Mouse (Mus musculus): ENCODE data around the gene Ripk1. TPM values are rescaled to one million over a fixed set of nuclear protein-coding genes. Genes with fewer than 3 reads are reported as not detected.

Gene Ripk1
- polyA plus RNA-seq, 1 experiment: 8.3 TPM

DNA sequence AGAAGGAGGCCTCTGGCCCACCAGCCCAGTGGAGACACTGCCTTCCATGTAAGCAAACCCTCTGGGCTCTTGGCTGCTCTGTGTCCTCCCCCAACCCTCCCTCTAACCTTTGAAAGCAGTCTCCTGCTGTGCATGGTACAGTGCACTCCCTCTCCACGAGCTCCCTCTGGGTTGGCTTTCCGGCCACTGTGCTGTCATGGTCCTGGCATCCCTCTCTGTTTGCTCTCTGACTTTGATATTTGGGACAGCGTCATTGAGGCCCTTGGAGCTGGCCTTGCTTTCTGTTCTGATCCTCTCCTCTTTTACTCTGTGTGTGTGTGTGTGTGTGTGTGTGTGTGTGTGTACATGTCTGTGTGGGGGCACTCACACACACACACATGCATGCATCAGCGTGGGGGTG, 52.2 kb downstream of the Ripk1 start:
- no peak for TF ChIP-seq GATA1 (IDR thresholded peaks at IDR 0.05; ENCODE audit: low read length)

DNA sequence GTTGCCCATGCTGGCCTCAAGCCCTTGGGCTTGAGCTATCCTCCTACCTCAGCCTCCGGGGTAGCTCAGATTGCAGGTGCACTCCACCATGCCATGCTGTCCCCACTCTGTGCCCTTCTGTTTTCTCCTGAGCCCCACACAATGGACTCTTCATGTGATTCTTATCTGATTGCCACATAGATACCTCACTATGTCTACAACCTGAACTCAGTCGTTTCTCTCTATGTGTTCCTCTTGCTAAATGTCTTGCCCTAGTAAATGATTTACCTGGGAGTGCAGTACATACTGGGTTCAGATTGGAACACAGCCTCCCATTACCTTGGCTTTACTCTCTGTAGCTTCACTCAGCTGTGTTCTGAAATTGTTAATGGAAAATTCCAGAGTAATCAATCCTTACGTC, 52.8 kb downstream of the Ripk1 start:
- no peak for TF ChIP-seq GATA1 (IDR thresholded peaks at IDR 0.05; ENCODE audit: low read length)

DNA sequence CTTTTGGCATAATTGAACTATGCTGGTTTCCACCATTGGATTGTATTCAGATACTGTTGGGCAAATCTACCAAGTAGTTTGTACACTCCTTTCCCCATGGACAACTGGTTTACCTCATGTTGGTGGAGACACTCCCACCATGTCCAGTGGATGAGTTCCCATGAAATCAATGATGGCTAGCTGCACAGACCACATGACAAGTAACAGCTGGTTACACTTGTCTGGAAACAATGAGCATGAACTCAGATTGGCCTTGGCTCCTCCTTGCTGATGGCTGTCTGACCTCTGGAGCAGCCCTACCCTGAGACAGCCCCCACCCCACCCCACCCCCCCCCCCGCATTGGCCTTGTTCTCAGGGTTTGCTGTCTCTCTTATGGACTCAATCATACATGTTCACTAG, 55.1 kb downstream of the Ripk1 start:
- no peak for TF ChIP-seq GATA1 (IDR thresholded peaks at IDR 0.05; ENCODE audit: low read length)

DNA sequence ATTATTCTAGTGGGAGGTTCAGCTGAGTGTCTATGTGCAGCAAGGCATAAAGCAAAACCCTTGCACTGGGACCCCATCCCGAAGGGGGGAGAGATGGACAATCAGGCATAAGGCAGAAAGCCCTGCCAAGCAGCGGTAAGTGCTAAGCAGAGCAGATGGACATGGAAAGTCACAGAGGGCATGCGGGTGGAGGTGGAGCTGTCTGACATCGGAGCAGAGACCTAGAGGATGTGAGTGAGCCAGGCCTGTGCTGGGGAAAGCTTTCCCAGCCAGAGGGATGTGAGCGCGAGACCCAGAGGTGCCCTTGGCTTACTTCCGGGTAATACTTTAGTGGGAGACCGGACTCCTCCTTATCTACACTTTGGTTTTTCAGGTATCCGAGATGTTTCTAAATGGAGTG, 57.9 kb downstream of the Ripk1 start:
- TF ChIP-seq GATA1 (IDR thresholded peaks at IDR 0.05; ENCODE audit: low read length): no peak

DNA sequence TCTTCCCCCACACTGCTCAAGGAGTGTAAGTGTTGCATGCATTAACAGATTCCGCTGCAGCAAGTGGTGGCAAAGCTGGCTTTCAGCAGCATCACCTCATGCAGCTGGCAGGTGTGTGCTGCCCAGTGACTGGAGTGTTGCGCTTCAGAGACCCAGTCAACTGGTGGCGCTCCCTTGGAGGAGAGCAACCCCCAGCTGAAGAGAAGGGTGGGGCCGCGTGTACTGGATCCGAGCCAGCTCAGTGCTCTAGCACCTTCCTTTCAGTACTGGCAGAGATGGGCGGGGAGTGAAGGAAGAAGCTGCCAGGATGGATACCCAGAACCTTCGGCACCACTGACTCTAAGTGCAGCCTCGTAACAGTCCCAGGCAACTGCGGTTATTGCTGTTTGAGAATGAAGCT, 60.3 kb downstream of the Ripk1 start:
- no peak for TF ChIP-seq GATA1 (IDR thresholded peaks at IDR 0.05; ENCODE audit: low read length)

DNA sequence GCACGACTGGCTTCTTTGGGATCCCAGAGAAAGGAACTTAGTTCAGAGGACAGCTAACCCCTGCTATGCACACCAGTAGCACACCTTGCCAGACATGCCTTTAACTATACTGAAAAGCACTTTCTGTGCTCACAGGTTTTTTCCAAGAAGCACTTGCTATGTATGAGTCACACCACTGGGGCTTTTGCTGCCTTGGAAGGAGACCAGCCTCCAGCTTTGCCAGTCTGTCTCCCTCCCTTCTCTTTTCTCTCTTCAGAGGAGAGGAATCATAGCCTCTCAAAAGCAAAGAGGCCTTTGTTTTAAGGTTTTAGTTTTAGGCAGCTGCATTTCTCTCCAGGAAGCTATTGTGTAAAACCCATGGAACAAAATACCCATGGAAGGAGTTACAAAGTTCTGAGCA, 64.2 kb downstream of the Ripk1 start:
- no peak for TF ChIP-seq GATA1 (IDR thresholded peaks at IDR 0.05; ENCODE audit: low read length)

DNA sequence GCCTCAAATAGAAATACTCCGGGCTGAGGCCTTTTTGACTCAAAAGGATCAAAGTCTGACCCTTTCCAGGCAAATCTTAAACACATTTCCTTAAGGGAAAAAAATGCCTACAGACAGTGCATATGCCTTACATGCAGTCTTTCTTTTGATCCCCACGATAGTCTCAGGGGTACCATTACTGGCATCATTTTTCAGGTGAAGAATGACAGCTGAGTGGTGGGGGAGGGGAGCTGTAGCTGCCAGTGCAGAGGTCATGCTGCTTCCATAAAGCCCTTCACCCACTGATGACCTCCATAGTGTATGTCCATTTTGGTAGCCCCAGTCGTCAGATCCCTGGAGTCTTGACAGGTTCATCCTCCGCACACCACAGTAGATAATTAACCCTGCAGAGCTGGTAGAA, 68.1 kb downstream of the Ripk1 start:
- TF ChIP-seq GATA1 (IDR thresholded peaks at IDR 0.05; ENCODE audit: low read length): no peak

DNA sequence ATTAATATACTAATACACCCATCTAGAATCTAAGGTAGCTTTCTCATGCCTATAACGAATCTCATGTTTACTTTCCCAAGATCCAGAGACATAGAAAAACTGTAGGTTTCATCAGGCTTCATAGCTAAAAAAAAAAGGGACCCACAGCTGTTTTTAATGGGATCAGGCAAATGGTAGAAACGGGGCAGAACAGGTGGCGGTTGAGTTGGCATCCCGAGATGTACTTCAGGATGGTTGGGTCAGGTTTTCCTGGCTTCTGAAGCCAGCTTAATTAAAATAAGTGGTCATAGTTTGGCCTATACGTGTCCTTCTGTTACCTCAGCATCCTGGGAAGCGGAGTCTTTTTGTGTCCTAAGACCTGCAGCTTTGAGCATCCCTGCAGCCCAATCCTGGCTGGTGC, 69.7 kb downstream of the Ripk1 start:
- no peak for TF ChIP-seq GATA1 (IDR thresholded peaks at IDR 0.05; ENCODE audit: low read length)

DNA sequence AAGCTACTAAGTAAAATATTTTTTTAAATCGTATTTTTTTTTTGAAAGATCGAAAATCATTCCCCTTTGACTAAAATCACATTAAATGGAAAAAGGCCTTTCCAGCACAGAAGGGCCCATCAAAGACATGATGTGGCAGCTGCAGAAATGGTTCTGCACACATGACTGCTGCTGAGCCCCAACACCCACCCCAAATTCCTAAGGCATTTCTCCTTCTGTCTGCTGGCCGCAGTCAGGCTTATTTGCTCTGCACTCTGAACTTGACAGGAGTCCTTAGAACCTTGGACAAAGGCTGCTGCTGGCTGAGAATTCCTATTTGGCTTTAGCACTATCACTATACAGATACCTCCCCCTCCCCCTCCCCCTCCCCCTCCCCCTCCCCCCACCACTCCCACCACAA, 70.7 kb downstream of the Ripk1 start:
- no peak for TF ChIP-seq GATA1 (IDR thresholded peaks at IDR 0.05; ENCODE audit: low read length)

DNA sequence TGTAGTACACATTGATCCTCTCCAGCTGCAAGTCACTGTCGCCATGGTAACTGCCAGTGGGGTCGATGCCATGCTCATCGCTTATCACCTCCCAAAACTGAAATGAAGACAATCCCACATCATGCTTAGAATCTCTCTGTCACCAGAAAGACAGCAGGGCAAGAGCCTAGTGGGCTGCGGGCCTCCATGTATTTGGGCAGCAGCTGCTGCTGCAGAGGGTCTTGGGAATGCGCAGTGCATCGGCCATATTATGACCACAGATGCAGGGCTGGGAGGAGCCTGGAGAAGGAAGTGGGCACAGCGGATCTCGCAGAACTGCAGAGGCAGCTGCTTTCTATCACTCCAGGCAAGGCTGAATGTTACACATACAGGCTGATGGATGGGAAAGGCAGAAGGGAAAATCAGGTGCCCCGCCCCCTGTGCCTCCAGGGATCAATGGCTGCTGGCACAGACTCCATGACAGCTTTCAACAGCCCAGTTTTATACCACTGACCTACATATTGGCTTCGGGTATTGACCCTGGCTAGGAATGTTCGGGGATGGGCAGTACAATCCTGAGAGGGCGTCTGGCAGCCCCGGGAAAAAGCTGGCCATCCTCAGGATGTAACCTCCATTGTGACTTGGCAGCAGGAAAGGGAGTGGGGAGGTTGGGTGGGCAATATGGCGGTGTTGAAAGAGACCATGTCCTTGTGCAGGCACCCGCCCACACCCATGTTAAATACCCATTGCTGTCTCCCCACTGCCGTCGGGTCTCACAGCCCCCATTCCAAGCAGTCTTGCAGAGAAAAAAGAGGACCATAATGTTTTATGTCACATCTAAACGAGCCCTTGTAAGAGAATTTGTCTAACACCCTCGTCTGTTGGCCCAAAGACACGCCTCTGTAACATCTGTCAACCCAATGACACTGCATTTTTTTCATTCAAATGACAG, 74.7 kb downstream of the Ripk1 start:
- TF ChIP-seq GATA1 (IDR thresholded peaks at IDR 0.05; ENCODE audit: low read length): no peak

DNA sequence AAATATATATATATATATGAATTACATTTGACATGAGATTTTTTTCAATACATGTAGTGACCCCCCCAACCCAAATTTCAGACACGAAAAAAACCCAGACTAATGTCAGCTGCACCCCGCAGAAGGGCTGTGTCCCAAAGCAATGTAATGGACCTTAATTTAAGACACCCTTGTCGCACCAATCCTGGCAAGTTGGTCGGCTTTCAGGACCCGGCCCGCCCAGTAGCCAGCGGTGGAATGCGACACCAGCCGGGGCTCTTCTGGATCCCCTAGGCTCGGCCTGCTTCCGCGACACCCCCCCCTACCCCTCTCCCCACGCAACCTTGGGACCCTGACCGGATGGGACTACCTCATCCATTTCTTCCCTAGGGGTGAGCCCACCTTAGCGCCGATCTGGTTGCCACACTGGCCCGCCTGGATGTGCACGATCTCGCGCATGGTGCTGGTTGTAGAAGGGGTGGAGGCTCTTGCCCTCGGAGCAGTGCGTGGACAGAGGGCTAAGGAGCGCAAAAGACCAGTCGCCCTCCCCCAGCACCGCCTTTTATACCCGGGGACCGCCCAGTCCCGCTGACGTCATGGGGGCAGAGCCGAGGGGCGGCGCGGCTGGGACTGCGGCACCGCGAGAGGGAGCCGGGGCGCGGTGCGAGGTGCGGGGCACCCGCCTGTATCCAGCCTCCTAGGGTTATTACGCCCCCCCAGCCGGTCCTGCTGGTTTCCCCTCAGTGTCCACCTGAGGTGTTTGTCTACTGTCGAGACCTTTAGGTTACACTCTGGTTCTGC, 75.5 kb downstream of the Ripk1 start, which contains the start of gene Tubb2a:
TSS of gene Tubb2a (minus strand) at position 516 of the 780 bp plus-strand sequence.
- TF ChIP-seq GATA1 (IDR thresholded peaks at IDR 0.05; ENCODE audit: low read length): no peak

DNA sequence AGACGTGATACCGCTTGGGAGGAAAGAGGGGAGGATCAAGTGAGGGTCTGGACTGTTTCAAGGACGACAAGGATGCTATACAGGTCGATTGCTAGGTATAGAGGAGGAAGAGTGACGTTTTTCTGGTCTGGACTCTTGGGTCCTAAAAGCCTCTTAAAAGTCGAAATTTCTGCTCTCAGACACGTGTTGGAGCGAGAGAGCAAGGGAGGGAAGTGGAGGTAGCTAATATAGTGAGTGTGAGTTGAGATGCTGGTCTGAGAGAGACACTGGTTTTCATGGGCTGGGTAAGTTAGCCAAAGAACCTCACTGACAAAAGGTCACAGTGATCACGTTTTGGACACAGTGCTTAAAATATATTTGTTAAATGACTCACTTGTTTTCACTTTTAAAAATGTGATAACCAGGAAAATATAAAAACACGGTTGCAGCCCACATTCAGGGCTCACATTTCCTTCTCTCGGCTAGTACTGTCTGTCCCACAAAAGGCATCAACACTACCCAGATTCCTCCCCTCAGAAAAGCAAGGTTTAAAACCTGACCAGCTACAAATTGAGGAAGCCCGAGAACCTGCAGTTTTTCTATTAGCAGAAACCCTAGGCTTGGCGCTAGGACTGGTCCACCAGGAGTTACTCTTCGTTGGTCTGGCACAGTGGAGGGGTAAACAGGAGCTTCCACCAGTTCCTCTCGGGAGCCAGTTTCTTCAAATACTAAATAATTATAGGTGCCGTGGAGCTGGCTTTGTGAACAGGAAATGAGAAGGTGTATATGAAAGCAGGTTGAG, 76.5 kb downstream of the Ripk1 start:
- no peak for TF ChIP-seq GATA1 (IDR thresholded peaks at IDR 0.05; ENCODE audit: low read length)

DNA sequence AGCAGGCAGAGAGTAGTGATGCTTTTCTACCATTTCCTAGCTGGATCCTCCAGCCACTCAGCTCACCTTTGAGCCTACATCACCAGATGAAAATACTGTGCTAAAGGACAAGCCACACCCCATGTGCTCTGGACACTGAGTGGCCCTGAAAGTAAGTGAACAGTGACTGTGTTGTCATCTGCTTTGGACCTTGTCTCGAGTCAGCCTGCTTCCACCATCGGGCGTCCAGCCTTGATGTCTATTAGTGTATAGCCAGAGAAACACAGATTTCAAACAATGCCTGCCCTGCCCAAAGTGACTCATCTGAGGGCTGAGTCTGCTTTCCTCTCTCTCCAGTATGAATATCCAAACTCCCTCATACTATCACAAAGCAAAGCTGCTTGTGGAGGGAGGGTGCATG, 77.6 kb downstream of the Ripk1 start:
- no peak for TF ChIP-seq GATA1 (IDR thresholded peaks at IDR 0.05; ENCODE audit: low read length)

DNA sequence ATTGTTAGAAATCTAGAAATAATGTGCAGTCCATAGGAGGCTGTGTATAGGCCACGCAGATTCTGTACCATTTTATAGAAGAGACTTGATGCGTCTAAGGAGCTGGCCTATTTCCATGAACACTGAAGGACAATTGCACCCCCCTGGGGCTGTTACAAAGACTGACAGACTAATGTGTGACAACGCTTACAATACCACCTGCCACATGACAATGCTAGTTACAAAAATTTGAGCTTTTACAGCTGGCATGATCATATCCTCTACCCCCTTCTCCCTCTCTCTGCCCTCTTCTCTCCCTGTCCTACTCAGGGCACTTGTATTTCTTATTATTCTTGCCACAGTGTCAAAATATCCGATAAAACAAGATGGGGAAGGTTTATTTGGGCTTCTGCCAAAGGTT, 79.8 kb downstream of the Ripk1 start:
- TF ChIP-seq GATA1 (IDR thresholded peaks at IDR 0.05; ENCODE audit: low read length): no peak

DNA sequence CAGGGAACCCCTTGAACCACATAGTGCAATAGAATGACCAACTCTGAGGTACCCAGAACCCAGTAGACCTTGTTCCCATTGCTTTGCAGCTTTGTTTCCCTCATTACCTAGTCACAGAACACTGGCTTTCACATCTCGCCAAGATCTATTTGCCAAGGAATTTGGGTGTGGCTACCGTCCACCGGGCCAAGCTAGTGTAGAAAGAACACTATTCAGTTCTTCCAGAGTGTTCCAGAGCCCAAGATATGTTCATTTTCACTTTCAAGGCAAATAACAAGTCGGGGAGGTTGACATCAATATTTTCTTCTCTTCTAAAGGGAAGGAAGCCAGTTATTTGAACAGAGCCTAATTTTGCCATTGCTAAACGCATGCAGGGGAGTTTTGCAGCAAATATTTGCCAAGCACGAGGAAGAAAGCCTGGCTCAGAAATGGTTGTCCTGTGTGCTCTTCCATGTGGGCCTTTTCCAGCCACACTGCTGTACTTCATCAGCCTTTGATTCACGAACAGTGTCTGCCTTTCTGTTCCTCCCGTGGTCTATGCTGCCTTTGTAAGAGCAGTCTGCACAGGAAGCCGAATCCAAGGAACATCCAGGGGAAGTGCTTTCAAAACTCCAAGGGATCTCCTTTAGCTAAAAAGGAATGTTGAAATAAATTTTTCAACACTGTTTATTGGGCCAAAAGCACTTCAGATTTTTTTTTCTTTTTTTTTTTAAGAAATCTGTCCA, 82.0 kb downstream of the Ripk1 start:
- no peak for TF ChIP-seq GATA1 (IDR thresholded peaks at IDR 0.05; ENCODE audit: low read length)

Other genes starting within 250 kb of the Ripk1 start
- not detected in 2 replicates for gene Serpinb6e, start 159.0 kb upstream of the Ripk1 start, polyA plus RNA-seq (2012)
- gene Serpinb6c, start 96.7 kb upstream of the Ripk1 start, polyA plus RNA-seq (2012): not detected in 2 replicates
- 0.35 and 0.43 TPM in 2 replicates for gene Nqo2, start 37.7 kb upstream of the Ripk1 start, polyA plus RNA-seq (2012)
- gene Serpinb6a, start 431 bp downstream of the Ripk1 start, polyA plus RNA-seq (2012): 3.2 and 3.7 TPM in 2 replicates
- 15.1 and 15.9 TPM in 2 replicates for gene Bphl, start 35.2 kb downstream of the Ripk1 start, polyA plus RNA-seq (2012)
- gene Tubb2a, start 75.6 kb downstream of the Ripk1 start, polyA plus RNA-seq (2012): 10.9 and 24.5 TPM in 2 replicates
- 0.60 and 1.2 TPM in 2 replicates for gene Tubb2b, start 128.1 kb downstream of the Ripk1 start, polyA plus RNA-seq (2012)
- 27.5 and 39.4 TPM in 2 replicates for gene Psmg4, start 160.6 kb downstream of the Ripk1 start, polyA plus RNA-seq (2012)